Mouse (Mus musculus) lung, adult 18-20 months (tissue): ENCODE measurements around the gene Slc39a2.
"Not testable (repeated sequence)": the region's sequence is repeated elsewhere in the genome, so short reads cannot be mapped to it uniquely, and the experiment has no call there.

Source experiments
- DNase-seq, 2 experiments: peaks; one replicate each; pipeline ENCODE4 v3.0.0; 2022; ENCODE audit warnings: mixed read lengths in 2 of 2

Slc39a2 gene

GRCm38 (mm10) chr14:51902806-51903710 lies 10.4 kb downstream of the Slc39a2 start:
- peak; percentile 62 to 67 for DNase-seq

- no peak for DNase-seq
These were observed 11.1 kb downstream of the Slc39a2 start for GRCm38 (mm10) chr14:51903782-51904181.

- no peak for DNase-seq
These were observed 12.0 kb downstream of the Slc39a2 start for GRCm38 (mm10) chr14:51904706-51905105.

- no peak for DNase-seq
These were observed 13.4 kb downstream of the Slc39a2 start for GRCm38 (mm10) chr14:51906102-51906501.

GRCm38 (mm10) chr14:51911301-51911700 lies 18.6 kb downstream of the Slc39a2 start:
- DNase-seq: no peak

- no peak for DNase-seq
These were observed 19.8 kb downstream of the Slc39a2 start for GRCm38 (mm10) chr14:51912391-51913061.

- peak; percentile 83 to 88 for DNase-seq
These were observed 20.6 kb downstream of the Slc39a2 start for GRCm38 (mm10) chr14:51913062-51913959.

GRCm38 (mm10) chr14:51913960-51914762 lies 21.5 kb downstream of the Slc39a2 start, which contains the start of gene Ndrg2:
Ndrg2 (minus strand) TSS chr14:51914158.
- peak; percentile 83 to 89 for DNase-seq

GRCm38 (mm10) chr14:51915030-51915429 lies 22.3 kb downstream of the Slc39a2 start:
- no peak for DNase-seq

- DNase-seq: no peak
These were observed 23.9 kb downstream of the Slc39a2 start for GRCm38 (mm10) chr14:51916539-51916938.

- DNase-seq: no peak
These were observed 25.4 kb downstream of the Slc39a2 start, which contains the start of gene Tppp2 for GRCm38 (mm10) chr14:51918125-51918524. Tppp2 (plus strand) TSS chr14:51918425.

GRCm38 (mm10) chr14:51918966-51919365 lies 26.3 kb downstream of the Slc39a2 start:
- no peak for DNase-seq

- DNase-seq: peak; percentile 38 to 42
These were observed 29.3 kb downstream of the Slc39a2 start for GRCm38 (mm10) chr14:51921759-51922570.

GRCm38 (mm10) chr14:51922571-51922865 lies 29.8 kb downstream of the Slc39a2 start, which contains the start of gene Rnase13:
Rnase13 (minus strand) TSS chr14:51922773.
- no peak for DNase-seq

GRCm38 (mm10) chr14:51922910-51923309 lies 30.2 kb downstream of the Slc39a2 start:
- no peak for DNase-seq

GRCm38 (mm10) chr14:51923492-51923891 lies 30.8 kb downstream of the Slc39a2 start:
- no peak for DNase-seq

GRCm38 (mm10) chr14:51926930-51927329 lies 34.2 kb downstream of the Slc39a2 start:
- DNase-seq: not testable (repeated sequence)

- peak; percentile 69 to 74 for DNase-seq
These were observed 36.7 kb downstream of the Slc39a2 start for GRCm38 (mm10) chr14:51929309-51929943.

GRCm38 (mm10) chr14:51929968-51930367 lies 37.3 kb downstream of the Slc39a2 start:
- DNase-seq: no peak

GRCm38 (mm10) chr14:51930824-51931223 lies 38.1 kb downstream of the Slc39a2 start:
- peak; percentile 57 to 76 for DNase-seq
